Mouse (Mus musculus) stomach, postnatal 0 days (tissue): ENCODE data around the gene Pycr1. TPM values are rescaled to one million over a fixed set of nuclear protein-coding genes. Genes with fewer than 3 reads are reported as not detected.

Experiments used
- ATAC-seq: fragments of 200-750 bp; cut with Nextera tagmentation; 2 replicates; pipeline ENCODE4 v1.8.0; 2017; ENCODE audit not compliant: low FRiP score, low TSS enrichment
- DNase-seq: peaks from one replicate; pipeline ENCODE4 v3.0.0-alpha.2; 2016; ENCODE audit warnings: low spot score
- H3K27ac ChIP-seq: fragments of 300-500 bp; sonication (generic); replicated peaks from 2 replicates; pipeline ENCODE4 v1.5.1; 2014; ENCODE audit warnings: mild to moderate bottlenecking, control low read depth
- H3K27me3 ChIP-seq: fragments of 300-500 bp; sonication (generic); 2 replicates; pipeline ENCODE4 v1.6.1; 2014; ENCODE audit warnings: low read length; ENCODE audit not compliant: control insufficient read depth, insufficient read depth
- H3K36me3 ChIP-seq: fragments of 300-500 bp; sonication (generic); 2 replicates; pipeline ENCODE4 v1.6.1; 2014; ENCODE audit warnings: low read length, mixed read lengths; ENCODE audit not compliant: control insufficient read depth, insufficient read depth
- H3K4me1 ChIP-seq: fragments of 300-500 bp; sonication (generic); replicated peaks from 2 replicates; pipeline ENCODE4 v1.6.1; 2014; ENCODE audit warnings: antibody characterized with exemption; ENCODE audit not compliant: control insufficient read depth, insufficient read depth
- H3K4me2 ChIP-seq: fragments of 300-500 bp; sonication (generic); replicated peaks from 2 replicates; pipeline ENCODE4 v1.6.1; 2014; ENCODE audit warnings: low read depth, mild to moderate bottlenecking, control low read depth, moderate library complexity
- H3K4me3 ChIP-seq: fragments of 300-500 bp; sonication (generic); 2 replicates; pipeline ENCODE4 v1.5.1; 2014; ENCODE audit warnings: low read depth, low read length, control low read depth
- H3K9ac ChIP-seq: fragments of 300-500 bp; sonication (generic); 2 replicates; pipeline ENCODE4 v1.6.1; 2014; ENCODE audit warnings: mild to moderate bottlenecking, low read length, control low read depth, mixed read lengths
- H3K9me3 ChIP-seq: fragments of 300-500 bp; sonication (generic); 2 replicates; pipeline ENCODE4 v1.6.1; 2016; ENCODE audit warnings: low read length; ENCODE audit not compliant: control insufficient read depth
- CTCF ChIP-seq: IDR thresholded peaks from 2 replicates; pipeline ENCODE4 v1.5.1; 2016; ENCODE audit warnings: antibody characterized with exemption, low read depth, mild to moderate bottlenecking, moderate library complexity
- EP300 ChIP-seq: optimal IDR thresholded peaks from 2 replicates; pipeline ENCODE3; 2016; ENCODE audit warnings: antibody characterized with exemption
- WGBS: fragments of 180-500 bp; shearing (Covaris S2); extraction: QIAGEN DNeasy Blood & Tissue Kit; methylation state at CpG from one replicate; pipeline ENCODE4 v1.1.7; 2014; 5-methylcytosine and 5-hydroxymethylcytosine counted together
- polyA plus RNA-seq: library from polyadenylated mRNA; unstranded; fragments of >200 nt; fragmentation: Nextera tagmentation; extraction: Ambion mirVana; gene quantifications from 2 replicates; pipeline ENCODE4 v1.2.1, GENCODE M21; 2015

Pycr1 gene
- polyA plus RNA-seq, 1 experiment from 2014 or later = 18.4 TPM

- Histone ChIP-seq H3K4me3 (no peak overlapping the region), H3K36me3 (peaks cover 12% of the 10 kb centered on the region), H3K27ac (no peak overlapping the region), H3K9me3 (no peaks in the 10 kb centered on the region), H3K27me3 (no peaks in the 10 kb centered on the region), H3K4me1 (peaks cover 3% of the 10 kb centered on the region; the same call in 1 of the 2 replicates), H3K9ac (peak overlapping the region; percentile 55; the same call in 1 of the 2 replicates), H3K4me2 (peak overlapping the region; percentile 63)
- ATAC-seq (peak; percentile 48; the same call in 1 of the 2 replicates), DNase-seq (peak; percentile 66)
- 31% methylated on average over 7 of the region's 8 CpGs for WGBS
- TF ChIP-seq CTCF = no peak
- TF ChIP-seq EP300 = no peak
Measured at GRCm38 (mm10) chr11:120609250-120609649, 34.3 kb downstream of the Pycr1 start.

- ATAC-seq (peak; percentile 18), DNase-seq (peak; percentile 61)
- peak within 1 kb of the TSS; percentile 55 for H3K9ac ChIP-seq
- no peaks in the 10 kb centered on the region for H3K27me3 ChIP-seq
- peak within 1 kb of the TSS; percentile 27; the same call in 1 of the 2 replicates for H3K4me3 ChIP-seq
- no peaks in the 10 kb centered on the region for H3K9me3 ChIP-seq
- peaks cover 3% of the 10 kb centered on the region; the same call in 1 of the 2 replicates for H3K4me1 ChIP-seq
- 5% methylated on average over 44 of the region's 45 CpGs for whole genome bisulfite sequencing
- no peak within 1 kb of the TSS for H3K27ac ChIP-seq
- no peak for TF ChIP-seq CTCF
- TF ChIP-seq EP300 = no peak
- H3K36me3 ChIP-seq = peaks cover 12% of the 10 kb centered on the region
- H3K4me2 ChIP-seq = peak within 1 kb of the TSS; percentile 63
Measured at GRCm38 (mm10) chr11:120608241-120609034, 35.1 kb downstream of the Pycr1 start, which contains the start of gene Npb. Gene Npb, plus strand, starts transcription at chr11:120608477.

GRCm38 (mm10) chr11:120606764-120607163, 36.8 kb downstream of the Pycr1 start:
- Histone ChIP-seq H3K27me3 (no peaks in the 10 kb centered on the region), H3K4me2 (no peak overlapping the region), H3K4me3 (no peak overlapping the region), H3K4me1 (peaks cover 3% of the 10 kb centered on the region; the same call in 1 of the 2 replicates), H3K9me3 (no peaks in the 10 kb centered on the region), H3K27ac (no peak overlapping the region; the same call in 1 of the 2 replicates), H3K36me3 (peaks cover 14% of the 10 kb centered on the region), H3K9ac (peak overlapping the region; percentile 35; the same call in 1 of the 2 replicates)
- no peak for TF ChIP-seq EP300
- no peak for TF ChIP-seq CTCF
- DNase-seq (no peak), ATAC-seq (no peak)
- 74% methylated on average over 4 of the region's 4 CpGs for WGBS

- H3K36me3 ChIP-seq = peaks cover 8% of the 10 kb centered on the region
- no peak for DNase-seq
- no peaks in the 10 kb centered on the region for H3K27me3 ChIP-seq
- H3K9ac ChIP-seq = no peak overlapping the region
- no peak overlapping the region for H3K27ac ChIP-seq
- H3K4me3 ChIP-seq = no peak overlapping the region
- H3K9me3 ChIP-seq = no peaks in the 10 kb centered on the region
- 85% methylated on average over 7 of the region's 7 CpGs for WGBS
- TF ChIP-seq CTCF (no peak), EP300 (no peak)
- H3K4me2 ChIP-seq = no peak overlapping the region
- no peak for ATAC-seq
- peaks cover 3% of the 10 kb centered on the region; the same call in 1 of the 2 replicates for H3K4me1 ChIP-seq
Measured at GRCm38 (mm10) chr11:120605667-120606066, 37.9 kb downstream of the Pycr1 start.

GRCm38 (mm10) chr11:120603545-120603944, 40.0 kb downstream of the Pycr1 start:
- Histone ChIP-seq H3K4me1 (peaks cover 1% of the 10 kb centered on the region; the same call in 1 of the 2 replicates), H3K9ac (no peak overlapping the region), H3K36me3 (peaks cover 6% of the 10 kb centered on the region; the same call in 1 of the 2 replicates), H3K4me2 (no peak overlapping the region), H3K9me3 (no peaks in the 10 kb centered on the region), H3K4me3 (no peak overlapping the region), H3K27ac (no peak overlapping the region), H3K27me3 (no peaks in the 10 kb centered on the region)
- DNase-seq (no peak), ATAC-seq (no peak)
- 79% methylated on average over 2 of the region's 2 CpGs for WGBS
- no peak for TF ChIP-seq EP300
- no peak for TF ChIP-seq CTCF

- WGBS = 96% methylated on average over 3 of the region's 3 CpGs
- Histone ChIP-seq H3K36me3 (peaks cover 9% of the 10 kb centered on the region; the same call in 1 of the 2 replicates), H3K9me3 (no peaks in the 10 kb centered on the region)
Measured at GRCm38 (mm10) chr11:120600716-120601115, 42.9 kb downstream of the Pycr1 start.

More at GRCm38 (mm10) chr11:120600716-120601115, 42.9 kb downstream of the Pycr1 start:
- no peak for ATAC-seq
- DNase-seq = no peak
- no peak overlapping the region for H3K4me2 ChIP-seq
- no peak overlapping the region for H3K9ac ChIP-seq
- no peak for TF ChIP-seq CTCF
- TF ChIP-seq EP300 = no peak
- H3K27me3 ChIP-seq = no peaks in the 10 kb centered on the region
- no peak overlapping the region for H3K27ac ChIP-seq
- H3K4me3 ChIP-seq = no peak overlapping the region
- H3K4me1 ChIP-seq = no peaks in the 10 kb centered on the region
